Mouse (Mus musculus) left cerebral cortex, postnatal 4 days (tissue): ENCODE results near the gene Ifna6. TPM values are rescaled to one million over a fixed set of nuclear protein-coding genes. Genes with fewer than 3 reads are reported as not detected.
"Not testable (repeated sequence)": the region's sequence is repeated elsewhere in the genome, so short reads cannot be mapped to it uniquely, and the experiment has no call there.

Experiments
- DNase-seq: peaks from one replicate; pipeline ENCODE4 v3.0.0-alpha.2; 2022
- intact Hi-C: fragments of 180-260 bp; cut with DNase I; formaldehyde crosslinking; loops from one replicate; pipeline ENCODE4 v1.15.1; 2025
- total RNA-seq, 2 experiments: library from RNA; stranded (reverse); gene quantifications; 2 replicates each; pipeline ENCODE4 v1.2.3; 2021

Gene Ifna6
- not detected for total RNA-seq

GRCm38 (mm10) chr4:88827116-88827515, at the start of gene Ifna6:
Gene Ifna6, plus strand, starts transcription at chr4:88827416.
- intact Hi-C loops, DNase-seq: not testable (repeated sequence)

GRCm38 (mm10) chr4:88779550-88779949, 47.7 kb upstream of the Ifna6 start, which contains the start of gene Gm13272:
Gene Gm13272, plus strand, starts transcription at chr4:88779850.
- DNase-seq, intact Hi-C loops: not testable (repeated sequence)

- intact Hi-C loops, DNase-seq: not testable (repeated sequence)
These were observed 46.9 kb upstream of the Ifna6 start for GRCm38 (mm10) chr4:88780320-88780719.

GRCm38 (mm10) chr4:88781831-88782230, 45.4 kb upstream of the Ifna6 start, which contains the start of gene Ifnz:
Gene Ifnz, plus strand, starts transcription at chr4:88782131.
- DNase-seq, intact Hi-C loops: not testable (repeated sequence)

GRCm38 (mm10) chr4:88782335-88782734, 44.9 kb upstream of the Ifna6 start:
- DNase-seq, intact Hi-C loops: not testable (repeated sequence)

- intact Hi-C loops = not testable (repeated sequence)
These were observed 41.8 kb upstream of the Ifna6 start, which contains the start of gene Gm13276 for GRCm38 (mm10) chr4:88785409-88785808. Gene Gm13276, plus strand, starts transcription at chr4:88785709.

GRCm38 (mm10) chr4:88788402-88788801, 38.8 kb upstream of the Ifna6 start, which contains the start of gene Gm13277:
Gene Gm13277, plus strand, starts transcription at chr4:88788632.
- peak; percentile 66 for DNase-seq
- intact Hi-C loops = not testable (repeated sequence)

More at GRCm38 (mm10) chr4:88785409-88785808, 41.8 kb upstream of the Ifna6 start, which contains the start of gene Gm13276:
- not testable (repeated sequence) for DNase-seq

- DNase-seq, intact Hi-C loops: not testable (repeated sequence)
These were observed 36.0 kb upstream of the Ifna6 start, which contains the start of gene Gm13278 for GRCm38 (mm10) chr4:88791250-88791649. Gene Gm13278, plus strand, starts transcription at chr4:88791550.

- intact Hi-C loops = not testable (repeated sequence)
- DNase-seq = peak; percentile 17
These were observed 33.1 kb upstream of the Ifna6 start, which contains the start of gene Gm13275 for GRCm38 (mm10) chr4:88793936-88794675. Gene Gm13275, plus strand, starts transcription at chr4:88794487.

GRCm38 (mm10) chr4:88797097-88797496, 30.1 kb upstream of the Ifna6 start, which contains the start of gene Gm13279:
Gene Gm13279, plus strand, starts transcription at chr4:88797397.
- DNase-seq, intact Hi-C loops: not testable (repeated sequence)

- intact Hi-C loops, DNase-seq: not testable (repeated sequence)
These were observed 27.9 kb upstream of the Ifna6 start, which contains the start of gene Gm13285 for GRCm38 (mm10) chr4:88799365-88799764. Gene Gm13285, plus strand, starts transcription at chr4:88799665.

GRCm38 (mm10) chr4:88802954-88803353, 24.3 kb upstream of the Ifna6 start, which contains the start of gene Gm13287:
Gene Gm13287, plus strand, starts transcription at chr4:88803254.
- DNase-seq, intact Hi-C loops: not testable (repeated sequence)

- DNase-seq, intact Hi-C loops: not testable (repeated sequence)
These were observed 22.0 kb upstream of the Ifna6 start, which contains the start of gene Gm13288 for GRCm38 (mm10) chr4:88805231-88805630. Gene Gm13288, plus strand, starts transcription at chr4:88805531.

- DNase-seq = peak; percentile 9
- intact Hi-C loops = not testable (repeated sequence)
These were observed 21.5 kb upstream of the Ifna6 start for GRCm38 (mm10) chr4:88805761-88806160.

- no peak for DNase-seq
- intact Hi-C loops = no loop called here
These were observed 11.3 kb upstream of the Ifna6 start, which contains the start of gene Ifna7 for GRCm38 (mm10) chr4:88815928-88816327. Gene Ifna7, plus strand, starts transcription at chr4:88816228.

GRCm38 (mm10) chr4:88819659-88820058, 7.6 kb upstream of the Ifna6 start, which contains the start of gene Ifna11:
Gene Ifna11, plus strand, starts transcription at chr4:88819959.
- intact Hi-C loops = no loop called here
- no peak for DNase-seq

GRCm38 (mm10) chr4:88822995-88823394, 4.2 kb upstream of the Ifna6 start:
- DNase-seq = peak; percentile 3
- intact Hi-C loops = no loop called here

- intact Hi-C loops = no loop called here
- DNase-seq = peak; percentile 9
These were observed 3.3 kb downstream of the Ifna6 start for GRCm38 (mm10) chr4:88830523-88830922.

GRCm38 (mm10) chr4:88835225-88835624, 8.0 kb downstream of the Ifna6 start, which contains the start of gene Ifna5:
Gene Ifna5, plus strand, starts transcription at chr4:88835525.
- intact Hi-C loops, DNase-seq: not testable (repeated sequence)

GRCm38 (mm10) chr4:88838828-88839227, 11.6 kb downstream of the Ifna6 start:
- intact Hi-C loops = no loop called here
- DNase-seq = no peak

- DNase-seq = no peak
- intact Hi-C loops = no loop called here
These were observed 12.8 kb downstream of the Ifna6 start for GRCm38 (mm10) chr4:88840058-88840457.
